Mouse (Mus musculus): Measurements from ENCODE around the gene Pagr1a. TPM values are rescaled to one million over a fixed set of nuclear protein-coding genes. Genes with fewer than 3 reads are reported as not detected.

The Pagr1a gene
- polyA plus RNA-seq, 1 experiment = 7.5 TPM

DNA sequence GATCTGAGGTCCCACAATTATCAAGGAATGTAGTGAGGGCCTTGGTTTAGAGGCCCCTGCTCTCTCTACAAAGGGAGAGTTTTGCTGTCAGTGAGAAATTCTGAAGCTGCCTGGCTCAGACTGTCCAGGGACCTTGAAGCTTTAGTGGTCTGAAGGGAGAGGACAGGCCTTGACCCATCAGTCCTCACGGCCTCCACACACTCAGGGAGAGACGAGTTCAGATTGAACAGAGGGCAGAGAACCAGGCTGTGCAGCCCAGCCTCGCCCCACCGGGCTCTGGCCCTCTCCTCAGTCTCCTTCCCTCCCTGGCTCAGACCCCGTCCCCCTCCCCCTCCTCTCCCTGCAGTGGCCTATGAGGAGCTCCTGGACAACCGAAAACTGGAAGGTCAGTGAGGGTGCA is 49.8 kb downstream of the Pagr1a start:
- 83% methylated on average over 6 of the region's 6 CpGs for WGBS
- no peak overlapping the region for H3K4me3 ChIP-seq (replicated peaks; ENCODE audit: extremely low read depth, low read depth, low read length)
- TF ChIP-seq CTCF (IDR thresholded peaks at IDR 0.05; ENCODE audit: insufficient read depth, low read length) = no peak
- no peak for TF ChIP-seq POLR2A (IDR thresholded peaks at IDR 0.05; ENCODE audit: borderline replicate concordance, extremely low read depth, low read depth, low read length)
- no peak for DNase-seq
- no peaks in the 10 kb centered on the region for H3K4me1 ChIP-seq (ENCODE audit: control insufficient read depth, insufficient read depth, low read length)

DNA sequence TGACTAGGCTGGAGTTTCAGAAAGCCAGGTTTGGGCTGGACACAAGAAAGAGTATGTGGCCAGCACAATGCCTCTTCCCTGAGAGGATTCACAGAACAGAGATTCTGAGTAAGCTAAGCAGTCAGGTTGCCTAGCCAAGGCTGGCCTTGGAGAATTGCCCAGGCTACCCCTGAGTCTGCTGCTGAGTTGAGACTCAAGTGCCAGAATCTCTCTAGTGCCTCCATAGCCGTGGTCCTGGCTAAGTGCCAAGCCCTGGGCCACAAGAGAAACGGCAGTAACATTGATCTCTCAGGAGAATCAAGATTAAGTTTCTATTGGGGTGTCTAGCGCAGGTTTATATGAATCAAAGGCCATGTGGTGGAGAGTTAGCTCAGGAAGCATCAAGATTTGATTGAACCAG is 51.6 kb downstream of the Pagr1a start:
- no peak for DNase-seq
- TF ChIP-seq CTCF (IDR thresholded peaks at IDR 0.05; ENCODE audit: insufficient read depth, low read length) = no peak

More for the DNA sequence above, 51.6 kb downstream of the Pagr1a start:
- Histone ChIP-seq H3K4me3 (replicated peaks; ENCODE audit: extremely low read depth, low read depth, low read length) (no peak overlapping the region), H3K4me1 (ENCODE audit: control insufficient read depth, insufficient read depth, low read length) (no peaks in the 10 kb centered on the region)
- 33% methylated on average over 3 of the region's 3 CpGs for WGBS

Other genes starting within 250 kb of the Pagr1a start
- 390 and 597 TPM in 2 replicates for gene Ypel3, start 240.4 kb downstream of the Pagr1a start, polyA plus RNA-seq (2012; rRNA removed)
- 8.7 and 9.5 TPM in 2 replicates for gene Tbx6, start 235.9 kb downstream of the Pagr1a start, polyA plus RNA-seq (2012; rRNA removed)
- gene Ppp4c, start 224.9 kb downstream of the Pagr1a start, polyA plus RNA-seq (2012; rRNA removed) = 135 and 156 TPM in 2 replicates
- 11.9 and 13.3 TPM in 2 replicates for gene Fam57b, start 219.7 kb downstream of the Pagr1a start, polyA plus RNA-seq (2012; rRNA removed)
- gene 4930451I11Rik, start 185.7 kb downstream of the Pagr1a start, polyA plus RNA-seq (2012; rRNA removed) = not detected in 2 replicates
- gene Doc2a, start 169.9 kb downstream of the Pagr1a start, polyA plus RNA-seq (2012; rRNA removed) = 0.22 and 0.74 TPM in 2 replicates
- gene Hirip3, start 155.4 kb downstream of the Pagr1a start, polyA plus RNA-seq (2012; rRNA removed) = 6.2 and 7.5 TPM in 2 replicates
- 66.0 and 68.9 TPM in 2 replicates for gene Ino80e, start 155.0 kb downstream of the Pagr1a start, polyA plus RNA-seq (2012; rRNA removed)
- 174 and 210 TPM in 2 replicates for gene Taok2, start 132.6 kb downstream of the Pagr1a start, polyA plus RNA-seq (2012; rRNA removed)
- 83.6 and 92.9 TPM in 2 replicates for gene Tmem219, start 94.4 kb downstream of the Pagr1a start, polyA plus RNA-seq (2012; rRNA removed)
- gene Kctd13, start 88.5 kb downstream of the Pagr1a start, polyA plus RNA-seq (2012; rRNA removed) = 22.4 and 24.5 TPM in 2 replicates
- not detected in 2 replicates for gene Asphd1, start 67.8 kb downstream of the Pagr1a start, polyA plus RNA-seq (2012; rRNA removed)
- 1.0 TPM in 2 replicates for gene Sez6l2, start 66.8 kb downstream of the Pagr1a start, polyA plus RNA-seq (2012; rRNA removed)
- 321 and 332 TPM in 2 replicates for gene Cdipt, start 41.4 kb downstream of the Pagr1a start, polyA plus RNA-seq (2012; rRNA removed)
- gene Cdiptos, start 41.3 kb downstream of the Pagr1a start, polyA plus RNA-seq (2012; rRNA removed) = 2.0 and 3.3 TPM in 2 replicates
- 82.2 and 125 TPM in 2 replicates for gene Mvp, start 2.7 kb downstream of the Pagr1a start, polyA plus RNA-seq (2012; rRNA removed)
- 2.6 and 2.8 TPM in 2 replicates for gene Pagr1b, start 868 bp downstream of the Pagr1a start, polyA plus RNA-seq (2012; rRNA removed)
- gene Gm42742, start 3.7 kb upstream of the Pagr1a start, polyA plus RNA-seq (2012; rRNA removed) = 26.5 and 38.8 TPM in 2 replicates
- gene Prrt2, start 3.9 kb upstream of the Pagr1a start, polyA plus RNA-seq (2012; rRNA removed) = 8.1 and 9.8 TPM in 2 replicates
- 131 and 194 TPM in 2 replicates for gene Maz, start 9.7 kb upstream of the Pagr1a start, polyA plus RNA-seq (2012; rRNA removed)
- 0.78 and 1.3 TPM in 2 replicates for gene Kif22, start 25.1 kb upstream of the Pagr1a start, polyA plus RNA-seq (2012; rRNA removed)
- gene Zg16, start 70.0 kb upstream of the Pagr1a start, polyA plus RNA-seq (2012; rRNA removed) = 0.37 and 19.0 TPM in 2 replicates
- 45.0 and 49.9 TPM in 2 replicates for gene AI467606, start 74.0 kb upstream of the Pagr1a start, polyA plus RNA-seq (2012; rRNA removed)
- 0.57 and 0.93 TPM in 2 replicates for gene Qprt, start 104.9 kb upstream of the Pagr1a start, polyA plus RNA-seq (2012; rRNA removed)
- 11.8 and 13.2 TPM in 2 replicates for gene Spn, start 120.5 kb upstream of the Pagr1a start, polyA plus RNA-seq (2012; rRNA removed)
- 20.7 and 31.0 TPM in 2 replicates for gene Cd2bp2, start 178.7 kb upstream of the Pagr1a start, polyA plus RNA-seq (2012; rRNA removed)
- 30.3 and 32.9 TPM in 2 replicates for gene Tbc1d10b, start 191.1 kb upstream of the Pagr1a start, polyA plus RNA-seq (2012; rRNA removed)
- 1.3 and 135 TPM in 2 replicates for gene Mylpf, start 191.5 kb upstream of the Pagr1a start, polyA plus RNA-seq (2012; rRNA removed)
- gene Zfp553, start 215.7 kb upstream of the Pagr1a start, polyA plus RNA-seq (2012; rRNA removed) = 8.9 and 11.6 TPM in 2 replicates
- gene Sept1, start 215.8 kb upstream of the Pagr1a start, polyA plus RNA-seq (2012; rRNA removed) = 26.5 and 28.5 TPM in 2 replicates
- gene Zfp771, start 226.9 kb upstream of the Pagr1a start, polyA plus RNA-seq (2012; rRNA removed) = 57.4 and 82.8 TPM in 2 replicates
- 17.6 and 17.9 TPM in 2 replicates for gene Dctpp1, start 243.4 kb upstream of the Pagr1a start, polyA plus RNA-seq (2012; rRNA removed)

Measured in lung, adult 2 months (tissue).